Mouse (Mus musculus) small intestine, adult 2 months (tissue): Measurements from ENCODE around the gene Gucy1a1.

ENCODE experiments used
- CTCF ChIP-seq: fragments of 200-500 bp; IDR thresholded peaks from 2 replicates; pipeline ENCODE4 v1.5.1; 2012; ENCODE audit warnings: low read depth, mild to moderate bottlenecking, control low read depth, inconsistent platforms, low read length, moderate library complexity, mixed read lengths; ENCODE audit not compliant: insufficient replicate concordance, insufficient read length; ENCODE audit errors: extremely low read depth
- POLR2A ChIP-seq: fragments of 200-500 bp; IDR thresholded peaks from 2 replicates; pipeline ENCODE4 v1.6.1; 2012; ENCODE audit warnings: low read depth, mild to moderate bottlenecking, control low read depth, inconsistent platforms, low read length, moderate library complexity

GRCm38 (mm10) chr3:82048681-82049080 lies 96.9 kb downstream of the Gucy1a1 start:
- TF ChIP-seq CTCF (no peak), POLR2A (no peak)
